24 mouse cellular contexts compared by ENCODE assay signal in the genomic region with DNA sequence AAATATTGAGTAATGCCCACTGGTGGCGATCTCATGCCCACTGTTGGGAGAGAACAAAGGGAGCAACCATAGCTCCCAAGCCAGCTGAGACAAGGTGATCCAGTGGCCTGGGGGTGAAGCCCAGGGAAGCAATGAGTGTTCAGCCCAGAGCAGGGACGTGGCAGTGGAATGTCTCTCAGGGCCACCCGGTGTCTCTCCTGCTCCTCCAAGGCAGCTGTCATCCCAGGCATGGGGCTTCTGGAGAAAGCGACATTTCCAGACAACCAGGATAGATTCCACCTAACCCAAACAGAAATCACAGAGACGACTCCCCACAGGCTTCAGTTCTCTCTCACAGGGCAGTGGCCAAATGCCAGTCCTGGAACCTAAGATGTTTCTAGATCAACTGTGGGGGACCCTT. TPM values are rescaled to one million over a fixed set of nuclear protein-coding genes. Genes with fewer than 3 reads are reported as not detected.
"Had no signal": no experiment of that assay in that cellular context is flagged by ENCODE, and none has a peak within 500 bp of the region (broad histone marks: within the 10 kb centered on the region; RNA-seq: fewer than 3 reads in every experiment).

No protein-coding gene starts in this region.

- ATAC-seq: liver, postnatal 0 days; lung, postnatal 0 days; midbrain, embryonic 13.5 days; midbrain, embryonic 15.5 days had no signal

- H3K36me3 ChIP-seq: liver, embryonic 15.5 days; lung, embryonic 15.5 days; midbrain, embryonic 13.5 days; midbrain, embryonic 15.5 days; neural tube, embryonic 13.5 days; neural tube, embryonic 15.5 days had no signal

- H3K4me2 ChIP-seq: liver, embryonic 15.5 days; lung, embryonic 15.5 days; midbrain, embryonic 11.5 days; midbrain, embryonic 13.5 days; midbrain, embryonic 15.5 days; neural tube, embryonic 13.5 days; neural tube, embryonic 15.5 days had no signal

- H3K9ac ChIP-seq: liver, embryonic 15.5 days; liver, postnatal 0 days; lung, embryonic 15.5 days; midbrain, embryonic 13.5 days; midbrain, embryonic 15.5 days; neural tube, embryonic 13.5 days; neural tube, embryonic 15.5 days had no signal

- H3K9me3 ChIP-seq: liver, embryonic 15.5 days; lung, embryonic 15.5 days; midbrain, embryonic 13.5 days; midbrain, embryonic 15.5 days; neural tube, embryonic 13.5 days; neural tube, embryonic 15.5 days had no signal

- H3K27ac ChIP-seq: liver, embryonic 15.5 days; lung, embryonic 15.5 days; macrophage; midbrain, embryonic 13.5 days; midbrain, embryonic 15.5 days; neural tube, embryonic 13.5 days; neural tube, embryonic 15.5 days had no signal

- H3K27me3 ChIP-seq: liver, embryonic 15.5 days; lung, embryonic 15.5 days; midbrain, embryonic 13.5 days; midbrain, embryonic 15.5 days; neural tube, embryonic 13.5 days; neural tube, embryonic 15.5 days had no signal

- DNase-seq: liver, postnatal 0 days; lung, adult 2 months; lung, postnatal 14 days; lung, postnatal 36 days; retina, postnatal 1 day; right cerebral cortex, adult 18-20 months; right cerebral cortex, postnatal 25 days; right cerebral cortex, postnatal 4 days; spleen, adult 18-20 months; thymus, adult 18-20 months; thymus, postnatal 14 days; thymus, postnatal 36 days had no signal

- H3K4me3 ChIP-seq: liver, embryonic 15.5 days; lung, embryonic 15.5 days; megakaryocyte, embryonic 14.5 days; midbrain, embryonic 13.5 days; midbrain, embryonic 15.5 days; neural tube, embryonic 13.5 days; neural tube, embryonic 15.5 days had no signal

- H3K4me1 ChIP-seq: liver, embryonic 15.5 days; lung, embryonic 15.5 days; megakaryocyte, embryonic 14.5 days; midbrain, embryonic 13.5 days; midbrain, embryonic 15.5 days; neural tube, embryonic 13.5 days; neural tube, embryonic 15.5 days had no signal

RNA-seq across cellular contexts. Expression of a gene that starts 6.4 kb away (rescaled TPM):
- total RNA-seq: midbrain, postnatal 0 days; monocyte, adult 5-6 weeks had no signal
- polyA plus RNA-seq: macrophage had no signal
